Mouse (Mus musculus): ENCODE measurements around the gene Capn13. TPM values are rescaled to one million over a fixed set of nuclear protein-coding genes. Genes with fewer than 3 reads are reported as not detected.

The Capn13 gene
- total RNA-seq (2023): not detected in 2 replicates

GRCm38 (mm10) chr17:73400862-73401261, at the start of gene Capn13:
Capn13 (minus strand) TSS chr17:73400866.

All from neutrophil, adult 65 days (primary cell).